Mouse (Mus musculus): ENCODE data around the gene Vmn1r12. TPM values are rescaled to one million over a fixed set of nuclear protein-coding genes. Genes with fewer than 3 reads are reported as not detected.

Vmn1r12 gene
- polyA plus RNA-seq (2015; fragmentation: Illumina TruSeq; extraction: RNeasy Lipid Tissue Mini Kit (QIAGEN cat#74804); ENCODE audit: low read depth, low replicate concordance) = not detected

DNA sequence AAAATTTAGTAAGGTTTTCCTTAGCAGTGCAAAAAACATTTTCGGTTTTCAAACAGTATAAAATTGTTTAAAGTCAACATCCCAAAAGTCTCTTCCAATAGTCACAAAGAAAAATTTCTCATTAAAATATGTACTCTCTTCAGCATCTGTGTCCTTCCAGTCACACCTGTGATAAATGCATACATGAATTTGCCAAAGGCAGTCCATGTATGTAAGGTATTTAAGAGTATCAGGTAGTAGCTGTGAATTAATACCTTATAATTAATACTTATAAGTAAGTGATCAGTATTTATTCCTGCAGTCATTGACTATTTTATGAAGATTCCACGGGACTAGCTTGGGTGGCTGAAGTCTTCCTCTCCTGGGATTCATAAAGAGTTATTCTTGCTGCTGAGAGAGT, at the start of gene Vmn1r12:
Gene Vmn1r12, plus strand, starts transcription at position 301 of the 400 bp plus-strand sequence.

DNA sequence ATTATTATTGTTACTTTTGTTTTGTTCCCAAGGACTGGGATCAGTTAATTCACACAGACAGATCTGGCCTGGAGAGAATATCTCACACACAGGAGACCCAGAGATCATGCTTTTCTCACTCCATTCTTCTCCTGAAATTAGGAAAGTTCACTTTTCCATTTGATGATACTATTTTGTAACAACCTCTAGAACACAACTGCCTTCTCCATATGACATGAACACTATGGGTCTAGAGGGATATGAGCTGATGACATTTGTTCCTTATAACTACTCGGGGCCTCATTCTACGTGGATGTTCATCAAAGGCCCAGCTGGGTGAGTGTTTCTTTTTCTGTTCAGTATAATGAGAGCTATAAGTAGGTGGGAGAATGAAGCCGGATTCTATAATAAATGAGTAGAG, 47.6 kb upstream of the Vmn1r12 start, which contains the start of gene Vmn1r10:
Gene Vmn1r10, plus strand, starts transcription at position 301 of the 400 bp plus-strand sequence.

DNA sequence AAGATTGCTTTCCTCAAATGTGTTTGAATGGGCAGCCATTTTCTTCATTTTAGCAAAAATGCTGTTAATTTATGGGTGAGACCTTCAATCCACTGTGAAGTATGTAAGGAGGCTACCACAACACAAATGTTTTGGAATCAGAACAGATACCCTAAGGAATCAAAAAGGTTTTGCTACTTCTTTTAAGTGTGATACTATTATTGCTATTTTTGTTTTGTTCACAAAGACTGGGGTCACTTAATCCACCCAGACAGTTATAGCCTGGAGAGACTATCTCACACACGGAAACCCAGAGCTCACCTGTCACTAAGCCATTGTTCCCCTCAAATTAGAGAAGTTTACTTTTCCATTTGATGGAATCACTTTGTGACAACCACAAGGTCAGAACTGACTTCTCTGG, 23.6 kb upstream of the Vmn1r12 start, which contains the start of gene Vmn1r11:
Gene Vmn1r11, plus strand, starts transcription at position 301 of the 400 bp plus-strand sequence.

DNA sequence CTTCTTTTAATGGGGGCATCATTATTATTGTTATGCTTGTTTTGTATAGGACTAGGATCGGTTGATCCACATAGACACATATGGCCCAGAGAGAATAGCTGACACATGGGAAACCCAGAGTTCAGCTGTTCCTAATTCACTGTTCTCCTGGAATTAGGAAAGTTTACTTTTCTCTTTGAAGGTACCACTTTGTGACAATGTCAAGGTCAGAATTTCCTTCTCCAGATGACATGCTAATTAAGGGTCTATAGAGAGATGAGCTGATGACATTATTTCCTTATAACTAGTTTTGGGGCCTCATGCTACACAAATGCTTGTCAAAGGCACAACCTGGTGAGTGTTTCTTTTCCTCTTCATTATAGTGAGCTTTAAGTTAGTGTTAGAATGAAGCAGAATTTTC, 46.3 kb downstream of the Vmn1r12 start, which contains the start of gene Vmn1r13:
Gene Vmn1r13, plus strand, starts transcription at position 301 of the 400 bp plus-strand sequence.

Other genes starting within 250 kb of the Vmn1r12 start
- gene Nt5c3, start 233.0 kb upstream of the Vmn1r12 start, polyA plus RNA-seq (2015; fragmentation: Illumina TruSeq; extraction: RNeasy Lipid Tissue Mini Kit (QIAGEN cat#74804); ENCODE audit: low read depth, low replicate concordance) = 97.9 TPM
- not detected for gene Vmn1r4, start 232.9 kb upstream of the Vmn1r12 start, polyA plus RNA-seq (2015; fragmentation: Illumina TruSeq; extraction: RNeasy Lipid Tissue Mini Kit (QIAGEN cat#74804); ENCODE audit: low read depth, low replicate concordance)
- not detected for gene Vmn1r5, start 186.6 kb upstream of the Vmn1r12 start, polyA plus RNA-seq (2015; fragmentation: Illumina TruSeq; extraction: RNeasy Lipid Tissue Mini Kit (QIAGEN cat#74804); ENCODE audit: low read depth, low replicate concordance)
- not detected for gene Vmn1r6, start 159.7 kb upstream of the Vmn1r12 start, polyA plus RNA-seq (2015; fragmentation: Illumina TruSeq; extraction: RNeasy Lipid Tissue Mini Kit (QIAGEN cat#74804); ENCODE audit: low read depth, low replicate concordance)
- not detected for gene Vmn1r7, start 131.6 kb upstream of the Vmn1r12 start, polyA plus RNA-seq (2015; fragmentation: Illumina TruSeq; extraction: RNeasy Lipid Tissue Mini Kit (QIAGEN cat#74804); ENCODE audit: low read depth, low replicate concordance)
- not detected for gene Vmn1r8, start 124.6 kb upstream of the Vmn1r12 start, polyA plus RNA-seq (2015; fragmentation: Illumina TruSeq; extraction: RNeasy Lipid Tissue Mini Kit (QIAGEN cat#74804); ENCODE audit: low read depth, low replicate concordance)
- gene Vmn1r9, start 90.1 kb upstream of the Vmn1r12 start, polyA plus RNA-seq (2015; fragmentation: Illumina TruSeq; extraction: RNeasy Lipid Tissue Mini Kit (QIAGEN cat#74804); ENCODE audit: low read depth, low replicate concordance) = not detected
- gene Vmn1r10, start 47.5 kb upstream of the Vmn1r12 start, polyA plus RNA-seq (2015; fragmentation: Illumina TruSeq; extraction: RNeasy Lipid Tissue Mini Kit (QIAGEN cat#74804); ENCODE audit: low read depth, low replicate concordance) = not detected
- gene Vmn1r11, start 23.5 kb upstream of the Vmn1r12 start, polyA plus RNA-seq (2015; fragmentation: Illumina TruSeq; extraction: RNeasy Lipid Tissue Mini Kit (QIAGEN cat#74804); ENCODE audit: low read depth, low replicate concordance) = not detected
- not detected for gene Vmn1r13, start 46.4 kb downstream of the Vmn1r12 start, polyA plus RNA-seq (2015; fragmentation: Illumina TruSeq; extraction: RNeasy Lipid Tissue Mini Kit (QIAGEN cat#74804); ENCODE audit: low read depth, low replicate concordance)
- gene Vmn1r14, start 74.8 kb downstream of the Vmn1r12 start, polyA plus RNA-seq (2015; fragmentation: Illumina TruSeq; extraction: RNeasy Lipid Tissue Mini Kit (QIAGEN cat#74804); ENCODE audit: low read depth, low replicate concordance) = not detected
- gene Vmn1r15, start 101.0 kb downstream of the Vmn1r12 start, polyA plus RNA-seq (2015; fragmentation: Illumina TruSeq; extraction: RNeasy Lipid Tissue Mini Kit (QIAGEN cat#74804); ENCODE audit: low read depth, low replicate concordance) = not detected
- gene Vmn1r16, start 172.6 kb downstream of the Vmn1r12 start, polyA plus RNA-seq (2015; fragmentation: Illumina TruSeq; extraction: RNeasy Lipid Tissue Mini Kit (QIAGEN cat#74804); ENCODE audit: low read depth, low replicate concordance) = not detected
- not detected for gene Vmn1r17, start 206.8 kb downstream of the Vmn1r12 start, polyA plus RNA-seq (2015; fragmentation: Illumina TruSeq; extraction: RNeasy Lipid Tissue Mini Kit (QIAGEN cat#74804); ENCODE audit: low read depth, low replicate concordance)
- gene Vmn1r18, start 238.9 kb downstream of the Vmn1r12 start, polyA plus RNA-seq (2015; fragmentation: Illumina TruSeq; extraction: RNeasy Lipid Tissue Mini Kit (QIAGEN cat#74804); ENCODE audit: low read depth, low replicate concordance) = not detected
- not detected for gene Vmn1r19, start 246.9 kb downstream of the Vmn1r12 start, polyA plus RNA-seq (2015; fragmentation: Illumina TruSeq; extraction: RNeasy Lipid Tissue Mini Kit (QIAGEN cat#74804); ENCODE audit: low read depth, low replicate concordance)

All from brain, adult 10 weeks (tissue).